Mouse (Mus musculus) cortical plate, adult 2 months (tissue): Measurements from ENCODE around the gene Acss3.

Experiments
- CTCF ChIP-seq: fragments of 200-500 bp; IDR thresholded peaks from 2 replicates; pipeline ENCODE4 v1.5.1; 2011; ENCODE audit warnings: mild to moderate bottlenecking, control low read depth, low read length; ENCODE audit not compliant: insufficient read depth; ENCODE audit errors: extremely low read depth
- POLR2A ChIP-seq: fragments of 200-500 bp; IDR thresholded peaks from 2 replicates; pipeline ENCODE4 v1.6.1; 2011; ENCODE audit warnings: mild to moderate bottlenecking, low read length, control low read depth; ENCODE audit not compliant: insufficient read depth; ENCODE audit errors: extremely low read depth

GRCm38 (mm10) chr10:107115930-107116642 is 7.4 kb downstream of the Acss3 start:
- TF ChIP-seq POLR2A (no peak), CTCF (no peak)
